Mouse (Mus musculus) heart, adult 2 months (tissue): Measurements from ENCODE around the gene Trmt10c. TPM values are rescaled to one million over a fixed set of nuclear protein-coding genes. Genes with fewer than 3 reads are reported as not detected.
"Not testable (repeated sequence)": the region's sequence is repeated elsewhere in the genome, so short reads cannot be mapped to it uniquely, and the experiment has no call there.

Source experiments
- DNase-seq, 2 experiments: peaks; one replicate each; pipeline ENCODE4 v3.0.0; 2021
- H3K27ac ChIP-seq: fragments of 200-600 bp; 2 replicates; pipeline ENCODE4 v1.8.1; 2022
- H3K27me3 ChIP-seq: fragments of 200-500 bp; 2 replicates; pipeline ENCODE4 v1.6.1; 2012; ENCODE audit warnings: mild to moderate bottlenecking, low read length, inconsistent platforms, mixed read lengths; ENCODE audit not compliant: control insufficient read depth, insufficient read depth
- H3K36me3 ChIP-seq: fragments of 200-500 bp; 2 replicates; pipeline ENCODE4 v1.6.1; 2012; ENCODE audit warnings: low read length, inconsistent platforms; ENCODE audit not compliant: control insufficient read depth, insufficient read depth
- H3K4me1 ChIP-seq: fragments of 200-500 bp; 2 replicates; pipeline ENCODE4 v1.6.1; 2011; ENCODE audit warnings: low read length; ENCODE audit not compliant: control insufficient read depth, insufficient read depth
- H3K4me3 ChIP-seq: fragments of 200-600 bp; 2 replicates; pipeline ENCODE4 v1.8.1; 2022
- H3K79me2 ChIP-seq: fragments of 200-500 bp; replicated peaks from 2 replicates; pipeline ENCODE4 v1.6.1; 2012; ENCODE audit warnings: mild to moderate bottlenecking, inconsistent platforms, low read length, moderate library complexity, mixed read lengths; ENCODE audit not compliant: control insufficient read depth, insufficient read depth
- H3K9ac ChIP-seq: fragments of 200-500 bp; 2 replicates; pipeline ENCODE4 v1.6.1; 2012; ENCODE audit warnings: low read depth, mild to moderate bottlenecking, control low read depth, inconsistent platforms, low read length, mixed read lengths
- CTCF ChIP-seq: fragments of 200-600 bp; IDR thresholded peaks from 2 replicates; pipeline ENCODE4 v1.8.1; 2022; ENCODE audit warnings: antibody characterized with exemption, mild to moderate bottlenecking, moderate library complexity
- EP300 ChIP-seq: fragments of 200-500 bp; IDR thresholded peaks from 2 replicates; pipeline ENCODE4 v1.6.1; 2011; ENCODE audit warnings: low read depth, low read length, control low read depth; ENCODE audit not compliant: insufficient read depth
- POLR2A ChIP-seq: fragments of 200-500 bp; IDR thresholded peaks from 2 replicates; pipeline ENCODE4 v1.6.1; 2011; ENCODE audit warnings: mild to moderate bottlenecking, low read depth, low read length, control low read depth; ENCODE audit not compliant: insufficient read depth
- WGBS: fragments of 180-500 bp; shearing (Covaris S2); methylation state at CpG from one replicate; pipeline ENCODE4 v1.1.7; 2018; 5-methylcytosine and 5-hydroxymethylcytosine counted together
- intact Hi-C: fragments of 180-260 bp; cut with DNase I; formaldehyde crosslinking; loops from one replicate; pipeline ENCODE4 v1.15.1; 2025
- polyA plus RNA-seq: library from polyadenylated mRNA; depleted of rRNA; stranded (reverse); fragments of >200 nt; gene quantifications from 2 replicates; pipeline ENCODE4 v1.2.3, GENCODE M21; 2012
- total RNA-seq, 2 experiments: library from RNA; stranded (reverse); gene quantifications; 2 replicates each; pipeline ENCODE4 v1.2.3; 2021

The Trmt10c gene
- total and polyA plus RNA-seq, 3 experiments, result 2.5 to 12.0 (median 12.0) TPM

DNA sequence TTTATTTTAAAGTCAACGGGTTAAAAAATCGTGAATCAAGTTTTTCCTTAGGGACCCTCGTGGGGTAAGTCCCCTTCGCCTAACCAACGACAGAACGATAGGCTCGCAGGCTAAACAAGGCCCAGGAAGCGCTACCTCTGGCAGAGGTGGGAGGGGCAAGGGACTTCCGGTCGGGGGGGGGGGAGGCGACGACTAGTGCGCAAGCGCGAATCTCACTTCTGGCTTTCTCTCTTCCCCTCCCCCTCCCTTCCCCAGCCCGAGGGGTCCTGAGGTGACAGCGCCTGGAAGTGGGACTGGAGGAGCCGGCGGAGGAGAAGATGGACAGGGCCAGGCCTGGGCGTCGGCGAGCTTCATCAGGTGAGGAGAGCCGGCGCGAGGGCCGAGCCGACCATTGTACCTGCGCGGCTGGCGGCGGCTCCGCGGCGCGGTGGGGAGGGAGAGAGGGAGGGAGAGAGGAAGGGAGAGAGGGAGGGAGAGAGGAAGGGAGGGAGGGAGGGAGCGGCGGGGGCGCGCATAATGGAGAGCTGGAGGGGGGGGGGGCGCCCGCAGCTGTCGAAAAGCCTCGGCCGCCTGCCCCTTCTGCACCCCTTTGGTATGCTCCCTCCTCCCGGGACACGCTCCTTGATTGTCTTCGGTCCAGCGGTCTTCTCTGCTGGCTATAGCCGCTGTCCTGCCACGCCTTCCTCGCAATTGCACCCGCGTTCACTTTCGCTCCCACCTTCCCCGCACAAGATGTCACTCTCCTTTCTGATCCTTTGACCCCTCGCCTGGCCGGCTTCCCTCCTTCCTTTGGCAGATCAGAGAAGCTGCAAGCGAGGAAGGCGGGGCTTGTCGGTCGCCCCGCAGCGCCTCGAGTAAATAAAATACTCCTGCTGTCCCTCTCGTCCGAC, 37.8 kb upstream of the Trmt10c start:
- Histone ChIP-seq H3K4me3 (peak overlapping the region; percentile 87), H3K27ac (peak overlapping the region; percentile 96), H3K4me1 (peaks cover 2% of the 10 kb centered on the region), H3K36me3 (peaks cover 3% of the 10 kb centered on the region; the same call in 1 of the 2 replicates), H3K9ac (peak overlapping the region; percentile 66), H3K79me2 (no peaks in the 10 kb centered on the region), H3K27me3 (no peaks in the 10 kb centered on the region)
- under 1% methylated on average over 44 of the region's 66 CpGs for WGBS
- peak; percentile 87 to 89 for DNase-seq
- TF ChIP-seq POLR2A (peak; percentile 67), EP300 (no peak), CTCF (no peak)
- intact Hi-C loops, result loop anchor here (1.0 to 5.0 kb wide), 5 partner anchors 38 to 109 kb away; partner anchors contain the start of genes Pcnp, Rpl24 and Trmt10c

DNA sequence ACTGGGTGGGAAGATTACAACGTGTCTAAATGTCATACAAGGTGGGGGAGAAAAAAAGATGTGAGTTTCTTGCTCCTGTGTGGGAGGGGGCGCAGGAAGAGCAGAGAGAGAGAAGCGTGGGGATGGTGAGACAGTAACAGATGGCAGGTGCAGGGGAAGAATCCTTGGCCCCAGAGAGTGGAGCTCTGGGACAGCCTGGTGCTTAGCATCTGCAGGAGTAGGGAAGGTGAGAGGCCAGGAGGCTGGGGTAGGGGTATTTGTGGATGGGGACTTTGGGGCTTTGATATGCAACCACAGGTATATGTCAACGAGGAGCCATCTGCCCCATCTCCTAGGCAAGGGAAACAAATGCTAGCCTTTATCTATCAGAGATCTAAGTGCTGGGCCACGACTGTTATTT, 36.9 kb upstream of the Trmt10c start:
- DNase-seq, result no peak

GRCm38 (mm10) chr16:56074122-56074521, 36.5 kb upstream of the Trmt10c start:
- 78% methylated on average over 1 of the region's 1 CpGs for WGBS
- H3K36me3 ChIP-seq, result peaks cover 3% of the 10 kb centered on the region; the same call in 1 of the 2 replicates
- no peak for DNase-seq
- intact Hi-C loops, result loop anchor here (2.0 kb wide), 2 partner anchors 45 to 107 kb away; partner anchors contain the start of genes Pcnp and Rpl24
- H3K27me3 ChIP-seq, result no peaks in the 10 kb centered on the region
- H3K9ac ChIP-seq, result no peak overlapping the region
- TF ChIP-seq EP300 (no peak), POLR2A (no peak), CTCF (no peak)
- H3K79me2 ChIP-seq, result no peaks in the 10 kb centered on the region
- H3K4me3 ChIP-seq, result no peak overlapping the region
- H3K4me1 ChIP-seq, result peaks cover 2% of the 10 kb centered on the region
- H3K27ac ChIP-seq, result no peak overlapping the region

More for the DNA sequence above, 36.9 kb upstream of the Trmt10c start:
- peak overlapping the region; percentile 87; the same call in 1 of the 2 replicates for H3K4me3 ChIP-seq
- no peaks in the 10 kb centered on the region for H3K79me2 ChIP-seq
- no peaks in the 10 kb centered on the region for H3K27me3 ChIP-seq
- intact Hi-C loops, result loop anchor here (2.0 kb wide), 2 partner anchors 46 to 108 kb away; partner anchors contain the start of genes Pcnp and Rpl24
- peak overlapping the region; percentile 96; the same call in 1 of the 2 replicates for H3K27ac ChIP-seq
- peaks cover 2% of the 10 kb centered on the region for H3K4me1 ChIP-seq
- 66% methylated on average over 5 of the region's 5 CpGs for WGBS
- H3K36me3 ChIP-seq, result peaks cover 3% of the 10 kb centered on the region; the same call in 1 of the 2 replicates
- no peak overlapping the region for H3K9ac ChIP-seq
- no peak for TF ChIP-seq CTCF
- TF ChIP-seq EP300, result no peak
- TF ChIP-seq POLR2A, result no peak

DNA sequence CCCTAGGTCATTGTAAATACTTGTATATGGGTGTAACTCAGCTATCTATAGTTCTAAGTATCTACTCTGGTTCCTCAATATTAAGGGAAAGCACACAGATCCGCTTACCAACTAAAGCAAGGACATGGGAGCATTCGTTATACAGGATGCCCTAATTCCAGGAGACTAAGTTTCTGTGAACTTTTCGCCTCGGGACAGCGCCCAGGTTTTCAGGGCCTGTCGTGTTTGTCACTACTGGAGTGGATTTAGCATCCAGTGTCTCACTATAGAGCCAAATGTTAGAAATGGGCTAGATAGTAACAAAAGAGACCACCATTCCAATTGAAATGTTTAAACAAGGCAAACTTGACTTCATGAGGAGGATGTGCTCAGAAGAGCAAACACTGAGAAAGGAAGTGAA, 35.5 kb upstream of the Trmt10c start:
- WGBS, result 89% methylated on average over 6 of the region's 6 CpGs

GRCm38 (mm10) chr16:56072533-56072932, 34.9 kb upstream of the Trmt10c start:
- intact Hi-C loops, result no loop called here
- Histone ChIP-seq H3K9ac (no peak overlapping the region), H3K4me3 (no peak overlapping the region), H3K79me2 (no peaks in the 10 kb centered on the region), H3K4me1 (peaks cover 2% of the 10 kb centered on the region), H3K36me3 (peaks cover 3% of the 10 kb centered on the region; the same call in 1 of the 2 replicates), H3K27me3 (no peaks in the 10 kb centered on the region), H3K27ac (no peak overlapping the region)
- no peak for DNase-seq
- TF ChIP-seq CTCF (no peak), POLR2A (no peak), EP300 (no peak)
- 73% methylated on average over 6 of the region's 6 CpGs for WGBS

More for the DNA sequence above, 35.5 kb upstream of the Trmt10c start:
- H3K4me3 ChIP-seq, H3K9ac ChIP-seq, DNase-seq, H3K79me2 ChIP-seq, H3K27me3 ChIP-seq, H3K27ac ChIP-seq, H3K36me3 ChIP-seq, H3K4me1 ChIP-seq, intact Hi-C loops: not testable (repeated sequence)
